Mouse (Mus musculus): ENCODE data around the gene Gm5890. TPM values are rescaled to one million over a fixed set of nuclear protein-coding genes. Genes with fewer than 3 reads are reported as not detected.

The Gm5890 gene
- total RNA-seq (2023), result not detected

GRCm38 (mm10) chr7:20262734-20263133 lies at the start of gene Gm5890:
Gm5890 (minus strand) TSS chr7:20262834.

GRCm38 (mm10) chr7:20233728-20234127 lies 28.9 kb downstream of the Gm5890 start, which contains the start of gene Gm4498:
Gm4498 (minus strand) TSS chr7:20233828.

Other genes starting within 250 kb of the Gm5890 start
- gene Vmn1r91, start 163.2 kb downstream of the Gm5890 start, total RNA-seq (2023), result not detected
- gene Gm16442, start 140.3 kb downstream of the Gm5890 start, total RNA-seq (2023), result not detected
- gene Vmn1r93, start 123.7 kb downstream of the Gm5890 start, total RNA-seq (2023), result not detected
- not detected for gene Vmn1r94, start 94.5 kb downstream of the Gm5890 start, total RNA-seq (2023)
- gene Vmn1r95, start 69.1 kb downstream of the Gm5890 start, total RNA-seq (2023), result not detected
- not detected for gene Gm6164, start 57.2 kb downstream of the Gm5890 start, total RNA-seq (2023)
- gene Gm4498, start 29.0 kb downstream of the Gm5890 start, total RNA-seq (2023), result not detected
- not detected for gene Gm4133, start 71.2 kb upstream of the Gm5890 start, total RNA-seq (2023)
- gene Gm5728, start 112.6 kb upstream of the Gm5890 start, total RNA-seq (2023), result not detected
- not detected for gene Vmn1r100, start 155.1 kb upstream of the Gm5890 start, total RNA-seq (2023)
- not detected for gene Vmn1r101, start 179.8 kb upstream of the Gm5890 start, total RNA-seq (2023)
- not detected for gene Gm10670, start 212.1 kb upstream of the Gm5890 start, total RNA-seq (2023)
- not detected for gene Vmn1r103, start 247.7 kb upstream of the Gm5890 start, total RNA-seq (2023)

Data from monocyte, adult 59 days (primary cell).